Mouse (Mus musculus) C2C12 (cell line): ENCODE results near the gene Utp6.

ENCODE experiments used
- CEBPB ChIP-seq: IDR thresholded peaks from one replicate; pipeline ENCODE4 v1.6.1; 2011; ENCODE audit warnings: low read depth, mild to moderate bottlenecking, control low read depth, moderate library complexity
- CTCF ChIP-seq: IDR thresholded peaks from one replicate; pipeline ENCODE4 v1.5.1; 2011; ENCODE audit not compliant: control insufficient read depth, insufficient read depth, insufficient read length
- FOSL1 ChIP-seq: IDR thresholded peaks from one replicate; pipeline ENCODE4 v1.8.0; 2011; ENCODE audit warnings: mild to moderate bottlenecking, low read length; ENCODE audit not compliant: poor library complexity, insufficient read depth, severe bottlenecking

- no peak for TF ChIP-seq CTCF
- TF ChIP-seq FOSL1 = no peak
- TF ChIP-seq CEBPB = no peak
These were observed 5.6 kb upstream of the Utp6 start for GRCm38 (mm10) chr11:79967752-79968151.
